Mouse (Mus musculus): Measurements from ENCODE around the gene Cd33. TPM values are rescaled to one million over a fixed set of nuclear protein-coding genes. Genes with fewer than 3 reads are reported as not detected.
A peak's percentile ranks its signal among the peaks of the same experiment; 100 is the strongest.

Cd33 gene
- polyA plus RNA-seq, 1 experiment from 2014 or later: 2.2 TPM

DNA sequence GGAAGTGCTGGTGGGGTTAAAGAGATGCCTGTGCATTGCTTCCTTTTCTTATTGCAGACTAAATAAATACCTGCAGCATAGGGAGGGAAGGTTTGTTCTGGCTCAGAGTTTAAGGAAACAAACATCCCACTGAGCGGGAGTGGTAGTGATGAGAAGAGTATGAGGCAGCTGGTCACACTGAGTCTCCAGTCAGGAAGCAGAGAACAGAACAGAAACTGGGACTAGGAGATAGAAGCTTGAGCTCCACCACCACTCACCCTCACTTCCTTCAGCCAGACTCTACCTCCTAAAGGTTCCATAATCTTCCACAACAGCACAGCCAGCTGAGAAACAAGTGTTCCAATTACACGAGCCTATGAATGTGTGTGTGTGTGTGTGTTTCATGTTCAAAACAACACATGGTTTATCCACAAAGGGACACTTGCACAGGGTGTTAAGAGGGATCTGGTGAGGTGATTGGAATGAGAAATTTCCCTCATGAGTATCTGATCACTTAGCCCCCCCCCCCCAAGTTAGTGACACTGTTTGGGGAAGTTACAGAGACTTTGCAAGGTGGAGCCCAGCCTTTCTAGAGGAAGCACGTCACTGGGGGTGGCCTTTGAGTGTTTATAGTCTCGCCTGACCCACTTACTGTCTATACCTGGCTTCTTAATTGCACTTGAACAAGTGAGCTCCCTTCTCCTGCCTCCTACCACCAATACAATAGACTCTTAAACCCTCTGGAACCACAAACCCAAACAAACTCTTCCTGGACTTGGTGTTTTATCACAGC is 32.3 kb downstream of the Cd33 start:
- no peak for ATAC-seq (ENCODE audit: insufficient number of reproducible peaks, low FRiP score, low TSS enrichment, low read depth)
- Histone ChIP-seq H3K4me2 (no peak overlapping the region), H3K27me3 (no peaks in the 10 kb centered on the region), H3K36me3 (no peaks in the 10 kb centered on the region), H3K27ac (no peak overlapping the region), H3K9ac (no peak overlapping the region), H3K4me1 (no peaks in the 10 kb centered on the region), H3K4me3 (no peak overlapping the region), H3K9me3 (no peaks in the 10 kb centered on the region)
- WGBS: 43% methylated on average over 4 of the region's 4 CpGs

DNA sequence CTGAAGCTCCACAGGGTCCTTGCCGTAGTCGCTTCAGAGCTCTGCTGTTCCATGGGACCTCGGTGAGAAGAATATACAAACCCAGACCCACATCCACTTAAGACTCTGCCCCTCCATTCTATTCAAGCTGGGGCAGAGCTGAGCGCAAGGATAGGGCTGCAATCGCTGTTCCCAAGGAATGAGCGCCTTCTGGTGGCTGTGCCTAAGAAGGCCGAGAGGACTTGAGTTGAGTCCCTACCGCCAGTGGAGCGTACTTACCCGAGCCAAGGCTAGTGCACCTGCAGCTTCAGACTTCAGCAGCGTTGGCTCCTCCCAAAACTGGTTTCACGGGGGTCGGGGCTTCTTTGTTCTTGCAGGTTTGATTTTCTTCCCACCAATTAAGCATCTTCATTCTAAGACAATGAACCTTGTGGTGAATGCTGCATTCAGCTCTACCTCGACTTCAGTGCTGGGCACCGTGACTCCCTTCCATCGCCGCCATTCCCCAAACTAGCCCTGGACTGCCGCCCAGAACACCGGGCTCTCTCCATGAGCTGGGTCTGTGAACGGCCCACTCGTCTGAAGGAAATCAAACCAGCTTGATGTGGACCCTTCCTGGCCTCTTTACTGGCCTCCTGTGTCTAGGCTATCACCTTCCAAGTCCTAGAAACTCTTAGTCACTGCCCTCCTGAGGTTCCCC is 48.7 kb downstream of the Cd33 start:
- H3K9ac ChIP-seq: no peak overlapping the region
- WGBS: 13% methylated on average over 21 of the region's 21 CpGs
- no peak for ATAC-seq (ENCODE audit: insufficient number of reproducible peaks, low FRiP score, low TSS enrichment, low read depth)
- H3K27ac ChIP-seq: no peak overlapping the region
- peaks cover 17% of the 10 kb centered on the region for H3K27me3 ChIP-seq
- H3K36me3 ChIP-seq: no peaks in the 10 kb centered on the region
- no peak overlapping the region for H3K4me2 ChIP-seq
- H3K4me1 ChIP-seq: no peaks in the 10 kb centered on the region
- no peaks in the 10 kb centered on the region for H3K9me3 ChIP-seq
- H3K4me3 ChIP-seq: no peak overlapping the region

DNA sequence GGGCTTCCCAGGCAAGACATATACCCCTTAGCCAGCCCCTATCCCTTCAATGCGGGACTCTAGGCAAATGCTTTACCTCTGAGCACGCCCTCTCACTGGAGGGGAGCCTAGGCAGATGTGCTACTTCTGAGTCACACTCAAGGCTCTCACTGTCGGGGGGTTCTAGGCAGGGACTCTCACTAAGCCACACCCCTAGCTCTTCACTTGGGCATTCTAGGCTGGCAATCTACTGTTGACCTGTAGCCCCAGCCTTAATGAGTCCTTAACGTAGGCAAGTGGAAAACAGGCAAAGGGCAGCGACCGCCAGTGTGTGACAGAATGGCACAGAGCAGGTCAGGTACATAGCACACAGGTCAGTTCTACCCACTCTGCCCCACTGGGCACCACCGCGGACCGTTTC is 53.4 kb downstream of the Cd33 start:
- 63% methylated on average over 9 of the region's 9 CpGs for WGBS
- Histone ChIP-seq H3K4me2 (no peak overlapping the region), H3K27ac (no peak overlapping the region), H3K4me1 (peaks cover 11% of the 10 kb centered on the region), H3K27me3 (peaks cover 23% of the 10 kb centered on the region), H3K4me3 (no peak overlapping the region), H3K36me3 (no peaks in the 10 kb centered on the region), H3K9ac (no peak overlapping the region), H3K9me3 (no peaks in the 10 kb centered on the region)
- ATAC-seq (ENCODE audit: insufficient number of reproducible peaks, low FRiP score, low TSS enrichment, low read depth): no peak

DNA sequence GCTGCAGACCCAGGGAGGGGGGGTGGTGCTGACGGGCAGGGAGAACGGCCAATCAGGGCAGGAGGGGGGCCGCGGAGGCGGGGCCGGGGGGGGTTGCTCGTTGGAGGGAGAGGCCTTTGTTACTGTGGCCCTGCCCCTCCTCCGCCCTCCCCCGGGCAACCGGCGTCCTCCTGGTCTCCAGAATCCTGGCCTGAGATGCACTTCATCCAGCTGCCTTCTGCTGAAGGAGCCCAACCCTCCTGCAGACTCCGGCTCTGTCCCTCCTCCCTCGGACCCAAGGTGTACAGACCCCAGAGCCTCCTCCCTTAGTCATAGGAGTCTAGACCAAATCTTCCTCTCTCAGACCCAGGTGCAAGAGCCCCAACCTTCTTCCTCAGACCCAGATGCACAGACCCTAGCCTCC is 54.0 kb downstream of the Cd33 start:
- Histone ChIP-seq H3K4me1 (peaks cover 11% of the 10 kb centered on the region), H3K4me2 (peak overlapping the region; percentile 85), H3K27ac (no peak overlapping the region), H3K9ac (0 out of 2 replicates have a peak overlapping the region, but pooled peaks have one; percentile 26), H3K4me3 (peak overlapping the region; percentile 49), H3K9me3 (no peaks in the 10 kb centered on the region), H3K36me3 (no peaks in the 10 kb centered on the region), H3K27me3 (peaks cover 19% of the 10 kb centered on the region)
- 3% methylated on average over 12 of the region's 13 CpGs for WGBS
- ATAC-seq (ENCODE audit: insufficient number of reproducible peaks, low FRiP score, low TSS enrichment, low read depth): peak; percentile 73

DNA sequence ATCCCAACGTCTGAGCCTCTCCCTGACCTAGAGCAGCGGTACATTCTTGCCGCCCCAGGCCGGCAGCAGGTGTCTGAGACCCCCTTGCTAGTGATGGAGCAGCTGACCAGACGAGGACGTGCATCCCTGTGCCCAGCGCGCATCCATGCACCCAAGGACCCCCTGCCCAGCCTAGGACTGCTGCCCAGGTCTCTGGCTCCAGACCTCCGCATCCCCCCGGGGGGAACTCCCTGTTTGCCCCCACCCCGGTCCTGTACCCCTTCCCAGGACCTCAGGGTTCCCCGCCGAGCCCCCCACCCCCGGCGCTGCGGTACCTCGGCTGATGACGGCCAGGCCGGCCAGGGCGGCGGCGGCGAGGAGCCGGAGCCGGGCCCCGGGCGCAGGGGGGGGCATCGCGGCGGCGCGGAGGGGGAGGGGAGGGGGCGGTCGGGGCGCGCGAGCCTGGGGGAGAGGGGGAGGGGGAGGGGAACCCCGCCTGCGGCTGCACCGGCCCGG is 54.5 kb downstream of the Cd33 start, which contains the start of gene Iglon5:
Gene Iglon5, minus strand, starts transcription at position 445 of the 495 bp plus-strand sequence.
- 3% methylated on average over 21 of the region's 41 CpGs for WGBS
- H3K9ac ChIP-seq: peak within 1 kb of the TSS; percentile 33; the same call in 1 of the 2 replicates
- no peaks in the 10 kb centered on the region for H3K9me3 ChIP-seq
- H3K4me2 ChIP-seq: peak within 1 kb of the TSS; percentile 85
- no peak for ATAC-seq (ENCODE audit: insufficient number of reproducible peaks, low FRiP score, low TSS enrichment, low read depth)
- peaks cover 14% of the 10 kb centered on the region; the same call in 1 of the 2 replicates for H3K27me3 ChIP-seq
- no peak within 1 kb of the TSS for H3K27ac ChIP-seq
- H3K36me3 ChIP-seq: no peaks in the 10 kb centered on the region
- peaks cover 11% of the 10 kb centered on the region for H3K4me1 ChIP-seq
- H3K4me3 ChIP-seq: peak within 1 kb of the TSS; percentile 49

DNA sequence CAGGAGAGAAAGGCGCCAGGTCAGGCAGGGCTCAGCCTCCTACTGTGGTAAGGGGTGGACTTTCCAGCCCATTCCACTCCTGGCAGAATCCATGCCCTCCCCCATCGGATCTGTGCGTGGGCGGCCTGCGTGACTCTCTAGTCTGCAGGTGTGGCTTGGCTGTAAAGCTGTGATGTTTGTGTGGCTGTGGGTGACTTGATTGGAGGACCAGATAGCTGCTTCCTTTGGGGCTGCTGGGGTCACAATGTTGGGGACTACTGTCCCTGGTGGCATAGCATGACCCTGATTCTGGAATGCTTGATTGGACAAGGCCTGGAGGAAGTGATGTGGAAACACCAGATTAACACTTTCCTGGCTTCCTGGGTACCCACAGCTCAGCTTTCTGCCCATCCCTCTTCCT is 55.6 kb downstream of the Cd33 start:
- no peak for ATAC-seq (ENCODE audit: insufficient number of reproducible peaks, low FRiP score, low TSS enrichment, low read depth)
- H3K4me2 ChIP-seq: no peak overlapping the region
- H3K36me3 ChIP-seq: no peaks in the 10 kb centered on the region
- H3K27ac ChIP-seq: no peak overlapping the region
- peaks cover 10% of the 10 kb centered on the region; the same call in 1 of the 2 replicates for H3K27me3 ChIP-seq
- peaks cover 11% of the 10 kb centered on the region for H3K4me1 ChIP-seq
- WGBS: 46% methylated on average over 5 of the region's 5 CpGs
- no peak overlapping the region for H3K9ac ChIP-seq
- no peaks in the 10 kb centered on the region for H3K9me3 ChIP-seq
- no peak overlapping the region for H3K4me3 ChIP-seq

DNA sequence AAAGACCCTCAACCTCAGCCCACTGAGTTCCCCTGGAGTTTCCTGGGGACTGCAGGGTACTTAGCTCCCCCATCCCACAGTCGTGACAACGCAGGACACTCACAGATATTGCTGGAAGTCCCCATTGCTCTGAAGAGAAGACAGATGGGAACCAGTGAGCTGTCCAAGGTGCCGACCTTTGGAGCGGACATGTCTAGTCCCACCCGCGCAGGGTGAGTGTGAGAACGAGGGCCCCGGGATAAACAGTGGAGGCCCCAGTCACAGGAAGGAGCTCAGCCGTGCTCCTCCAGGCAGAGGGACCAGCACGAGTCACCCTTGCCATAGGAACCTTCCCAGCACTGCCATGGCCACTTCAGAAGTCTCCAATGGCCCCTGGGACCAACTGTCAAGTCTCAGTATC is 61.0 kb downstream of the Cd33 start:
- Histone ChIP-seq H3K4me2 (no peak overlapping the region), H3K9ac (no peak overlapping the region), H3K9me3 (no peaks in the 10 kb centered on the region), H3K27me3 (peaks cover 2% of the 10 kb centered on the region), H3K36me3 (no peaks in the 10 kb centered on the region), H3K4me1 (no peaks in the 10 kb centered on the region), H3K4me3 (no peak overlapping the region), H3K27ac (no peak overlapping the region)
- WGBS: 14% methylated on average over 10 of the region's 10 CpGs
- ATAC-seq (ENCODE audit: insufficient number of reproducible peaks, low FRiP score, low TSS enrichment, low read depth): no peak

DNA sequence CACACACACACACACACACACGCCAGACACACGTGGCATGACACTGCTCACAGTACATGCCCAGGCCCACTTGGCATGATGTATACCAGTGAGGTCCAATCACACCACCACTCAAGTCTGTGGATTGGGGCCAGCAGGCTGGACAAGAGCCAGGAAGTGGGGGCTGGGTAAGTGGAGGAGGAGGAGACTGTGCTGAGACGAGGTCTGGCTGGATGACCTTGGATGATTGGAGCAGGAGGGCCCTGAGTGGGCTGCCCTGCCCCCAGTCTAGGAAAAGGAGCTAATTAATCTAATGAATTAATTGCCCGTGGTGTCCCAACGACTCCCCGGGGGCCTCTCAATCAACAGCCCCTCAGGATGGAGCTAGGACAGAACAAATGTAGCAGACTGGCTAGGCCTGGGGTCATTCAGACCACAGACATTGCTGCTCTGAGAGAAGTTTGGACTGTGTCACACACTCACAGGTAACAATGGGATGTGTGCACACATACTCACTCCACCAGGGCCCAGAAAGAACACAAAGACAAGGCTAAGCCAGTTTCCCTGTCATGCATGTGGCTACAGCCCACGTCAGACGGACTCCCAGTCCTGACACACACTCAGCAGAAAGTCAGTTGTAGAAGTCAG is 62.0 kb downstream of the Cd33 start:
- Histone ChIP-seq H3K9ac (no peak overlapping the region), H3K4me3 (no peak overlapping the region), H3K36me3 (no peaks in the 10 kb centered on the region), H3K27ac (no peak overlapping the region), H3K4me1 (no peaks in the 10 kb centered on the region), H3K27me3 (peaks cover 12% of the 10 kb centered on the region), H3K4me2 (no peak overlapping the region), H3K9me3 (no peaks in the 10 kb centered on the region)
- ATAC-seq (ENCODE audit: insufficient number of reproducible peaks, low FRiP score, low TSS enrichment, low read depth): no peak
- WGBS: 57% methylated on average over 8 of the region's 8 CpGs

DNA sequence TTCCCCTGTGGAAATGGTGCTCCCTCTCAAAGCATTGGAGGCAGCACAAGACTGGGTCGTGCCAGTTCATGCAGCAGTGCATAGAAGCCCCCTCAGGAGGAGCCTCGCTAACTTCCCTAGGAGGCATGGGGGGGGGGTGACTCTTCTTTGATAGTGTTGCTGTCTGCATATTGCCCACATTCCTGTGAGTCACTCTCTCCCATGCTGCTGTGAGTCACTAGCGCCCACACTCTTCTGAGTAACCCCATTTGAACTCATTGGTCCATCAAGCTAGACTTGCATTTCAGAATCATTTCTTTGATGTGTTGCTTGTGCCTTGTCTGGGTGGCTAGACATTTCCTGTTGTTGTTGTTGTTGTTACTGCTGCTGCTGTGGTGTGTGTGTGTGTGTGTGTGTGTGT is 63.0 kb downstream of the Cd33 start:
- H3K36me3 ChIP-seq: no peaks in the 10 kb centered on the region
- H3K4me3 ChIP-seq: no peak overlapping the region
- peaks cover 5% of the 10 kb centered on the region; the same call in 1 of the 2 replicates for H3K4me1 ChIP-seq
- no peak overlapping the region for H3K27ac ChIP-seq
- peaks cover 22% of the 10 kb centered on the region for H3K27me3 ChIP-seq
- 62% methylated on average over 3 of the region's 3 CpGs for WGBS
- no peak overlapping the region for H3K9ac ChIP-seq
- ATAC-seq (ENCODE audit: insufficient number of reproducible peaks, low FRiP score, low TSS enrichment, low read depth): no peak
- no peak overlapping the region for H3K4me2 ChIP-seq
- H3K9me3 ChIP-seq: no peaks in the 10 kb centered on the region

DNA sequence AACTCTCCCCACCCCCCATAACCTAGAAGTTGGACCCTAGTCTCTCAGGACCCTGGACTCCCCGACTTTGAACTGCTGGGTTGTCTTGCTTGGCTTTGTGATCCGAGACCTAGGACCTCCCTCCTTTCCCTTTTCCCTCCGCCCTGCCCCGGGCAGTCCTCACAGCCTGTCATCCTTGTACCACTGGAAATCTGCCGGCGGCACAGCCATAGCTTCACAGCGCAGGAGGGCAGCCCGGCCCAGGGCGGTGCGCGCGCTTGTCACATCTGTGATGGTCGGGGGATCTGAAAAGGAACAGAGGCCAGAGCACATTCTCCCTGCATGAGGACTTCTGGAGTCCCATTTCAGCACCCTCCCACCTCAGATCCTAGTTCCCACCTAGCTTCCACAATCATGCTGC is 67.9 kb downstream of the Cd33 start:
- Histone ChIP-seq H3K36me3 (no peaks in the 10 kb centered on the region), H3K4me1 (peaks cover 5% of the 10 kb centered on the region; the same call in 1 of the 2 replicates), H3K4me3 (no peak overlapping the region), H3K27ac (no peak overlapping the region), H3K9ac (no peak overlapping the region), H3K27me3 (peaks cover 41% of the 10 kb centered on the region), H3K9me3 (no peaks in the 10 kb centered on the region), H3K4me2 (no peak overlapping the region)
- ATAC-seq (ENCODE audit: insufficient number of reproducible peaks, low FRiP score, low TSS enrichment, low read depth): no peak
- 10% methylated on average over 13 of the region's 13 CpGs for WGBS

DNA sequence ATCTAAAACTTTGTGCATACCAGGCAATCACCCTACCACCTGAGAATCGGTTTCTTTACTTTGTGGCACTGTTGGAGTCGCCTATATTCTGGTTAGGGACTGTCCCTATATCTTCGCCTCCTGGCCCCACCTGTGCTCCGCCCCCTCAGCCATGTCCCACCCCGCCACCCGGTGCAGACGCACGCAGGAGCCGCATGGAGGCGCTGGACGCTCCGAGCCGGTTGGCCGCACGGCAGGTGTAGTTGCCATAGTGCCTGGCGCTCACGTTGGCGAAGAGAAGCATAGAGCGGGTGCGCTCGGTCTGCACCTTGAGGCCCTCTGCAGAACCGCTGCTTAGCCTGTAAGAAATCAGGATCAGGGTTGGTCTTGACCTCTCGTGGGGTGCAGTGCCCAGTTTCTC is 68.5 kb downstream of the Cd33 start:
- H3K36me3 ChIP-seq: no peaks in the 10 kb centered on the region
- H3K4me1 ChIP-seq: peaks cover 5% of the 10 kb centered on the region; the same call in 1 of the 2 replicates
- H3K4me3 ChIP-seq: no peak overlapping the region
- no peak for ATAC-seq (ENCODE audit: insufficient number of reproducible peaks, low FRiP score, low TSS enrichment, low read depth)
- no peak overlapping the region for H3K27ac ChIP-seq
- H3K27me3 ChIP-seq: peaks cover 41% of the 10 kb centered on the region
- H3K9me3 ChIP-seq: no peaks in the 10 kb centered on the region
- H3K9ac ChIP-seq: no peak overlapping the region
- WGBS: 13% methylated on average over 23 of the region's 23 CpGs
- H3K4me2 ChIP-seq: no peak overlapping the region

Measured in limb, embryonic 15.5 days (tissue).